Mouse (Mus musculus) liver, embryonic 14.5 days (tissue): ENCODE measurements around the gene Ddit4.

Experiments used
- CTCF ChIP-seq: IDR thresholded peaks from 2 replicates; pipeline ENCODE4 v1.5.1; 2016; ENCODE audit warnings: antibody characterized with exemption, low read depth, control low read depth
- EP300 ChIP-seq: IDR thresholded peaks from 2 replicates; pipeline ENCODE4 v1.6.1; 2016; ENCODE audit warnings: antibody characterized with exemption, low read depth

GRCm38 (mm10) chr10:59934039-59934438 is 17.6 kb downstream of the Ddit4 start:
- TF ChIP-seq CTCF (no peak), EP300 (no peak)
